Comparison of ENCODE assay signal across 8 mouse cellular contexts in the genomic region with DNA sequence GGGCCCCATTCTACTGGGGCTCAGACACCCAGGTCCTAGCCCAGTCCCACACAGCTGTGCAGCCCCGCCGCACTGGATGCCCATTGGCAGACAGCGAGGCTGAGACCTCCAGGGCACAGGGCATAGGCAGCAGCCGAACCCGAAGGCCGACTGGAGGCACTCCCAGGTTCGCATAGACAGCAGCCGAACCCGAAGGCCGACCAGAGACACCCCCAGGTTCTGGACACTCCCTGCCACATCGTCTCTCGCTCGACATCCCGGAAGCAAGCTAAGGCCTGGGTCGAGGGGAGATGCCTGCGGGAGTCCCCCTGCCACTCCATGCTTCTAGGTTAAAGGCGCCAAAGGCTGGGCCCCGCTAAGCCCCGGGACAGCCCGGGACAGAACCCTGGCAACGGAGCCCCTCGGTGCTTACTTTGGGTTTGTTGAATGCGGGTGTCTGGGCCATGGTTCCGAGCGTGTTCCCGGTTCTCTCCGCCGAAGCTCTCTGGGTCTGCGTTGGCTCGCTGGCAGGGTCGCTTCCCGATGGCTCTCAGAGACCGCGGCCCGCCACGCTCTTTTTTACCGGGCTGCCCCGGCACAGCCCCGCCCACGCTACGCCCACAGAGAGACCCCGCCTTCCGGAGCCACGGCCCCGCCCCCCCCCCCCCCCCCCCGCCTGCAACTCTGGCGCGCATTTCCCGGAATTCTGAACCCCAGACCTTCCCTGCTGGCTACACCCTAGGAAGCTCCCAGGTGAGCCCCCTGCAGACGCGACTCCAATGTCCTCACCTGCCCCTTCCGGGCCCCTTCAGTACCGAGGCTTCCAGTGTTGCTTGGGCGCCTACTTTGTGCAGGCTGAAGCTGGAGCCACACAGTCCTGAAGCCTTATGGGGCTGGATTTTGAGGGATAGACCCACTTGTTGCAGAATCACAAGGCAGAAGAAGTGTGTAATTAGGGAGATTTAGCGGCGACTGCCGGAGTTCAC. TPM values are rescaled to one million over a fixed set of nuclear protein-coding genes. Genes with fewer than 3 reads are reported as not detected.
A peak's percentile ranks its signal among the peaks of the same experiment; 100 is the strongest.
DNase-seq lines count a peak whose midpoint lies in the region; ATAC-seq and TF ChIP-seq lines count a peak whose summit lies in the region.

A gene (minus strand): TSS at position 593 of the 965 bp plus-strand sequence.

- peak; percentile 69; the same call in 1 of the 2 replicates for ATAC-seq in heart, embryonic 11.5 days (replicated peaks; ENCODE audit: insufficient number of reproducible peaks, low FRiP score, low TSS enrichment)

- H3K27me3 ChIP-seq in C2C12 (ENCODE audit: control insufficient read depth, insufficient read depth, insufficient read length), result peaks cover 17% of the 10 kb centered on the region
- peaks cover 59% of the 10 kb centered on the region for H3K27me3 ChIP-seq in embryonic facial prominence, embryonic 10.5 days (replicated peaks; ENCODE audit: low read depth, poor library complexity, severe bottlenecking)
- H3K27me3 ChIP-seq in heart, embryonic 11.5 days (ENCODE audit: control insufficient read depth, insufficient read depth, low read length), result peaks cover 23% of the 10 kb centered on the region
- no peaks in the 10 kb centered on the region for H3K27me3 ChIP-seq in spleen, adult 2 months (ENCODE audit: control insufficient read depth, insufficient read depth, low read length)

- no peaks in the 10 kb centered on the region for H3K9me3 ChIP-seq in embryonic facial prominence, embryonic 10.5 days
- H3K9me3 ChIP-seq in heart, embryonic 11.5 days (replicated peaks; ENCODE audit: control insufficient read depth, low read length), result no peaks in the 10 kb centered on the region

- peak; percentile 67 for DNase-seq in MN1 (ENCODE audit: low spot score)
- peak; percentile 84 for DNase-seq in embryonic facial prominence, embryonic 10.5 days (ENCODE audit: low spot score)
- peak; percentile 85 for DNase-seq in kidney, postnatal 10 days
- peak; percentile 66 to 72 for DNase-seq in lung, postnatal 4 days
- DNase-seq in spleen, adult 2 months (ENCODE audit: low read depth in 1 of 2, low spot score in 2 of 2), result peak in 1 of 2 experiments; percentile 61
- no peak for DNase-seq in adipocyte (ENCODE audit: low spot score)

- no peak for TF ChIP-seq CTCF in C2C12 (IDR thresholded peaks at IDR 0.05; ENCODE audit: control insufficient read depth, insufficient read depth, insufficient read length)
- TF ChIP-seq CTCF in spleen, adult 2 months (IDR thresholded peaks at IDR 0.05; ENCODE audit: extremely low read depth, insufficient read depth, insufficient read length, insufficient replicate concordance), result no peak

- H3ac ChIP-seq in C2C12 (ENCODE audit: control insufficient read depth, insufficient read length, low read depth), result peak within 1 kb of the TSS; percentile 60

- H3K4me3 ChIP-seq in C2C12 (ENCODE audit: insufficient read depth, poor library complexity, severe bottlenecking), result peak within 1 kb of the TSS; percentile 14
- peak within 1 kb of the TSS; percentile 75 for H3K4me3 ChIP-seq in embryonic facial prominence, embryonic 10.5 days
- H3K4me3 ChIP-seq in heart, embryonic 11.5 days (ENCODE audit: low read depth, low read length), result peak within 1 kb of the TSS; percentile 58
- H3K4me3 ChIP-seq in spleen, adult 2 months (ENCODE audit: extremely low read depth, insufficient read depth, insufficient read length), result peak within 1 kb of the TSS; percentile 66

- H3K36me3 ChIP-seq in C2C12 (ENCODE audit: control insufficient read depth, insufficient read depth), result no peaks in the 10 kb centered on the region
- no peaks in the 10 kb centered on the region for H3K36me3 ChIP-seq in embryonic facial prominence, embryonic 10.5 days (replicated peaks)
- H3K36me3 ChIP-seq in heart, embryonic 11.5 days (ENCODE audit: control insufficient read depth, insufficient read depth, low read length), result no peaks in the 10 kb centered on the region
- no peaks in the 10 kb centered on the region for H3K36me3 ChIP-seq in spleen, adult 2 months (ENCODE audit: control insufficient read depth, insufficient read depth, low read length)

- H3K4me1 ChIP-seq in embryonic facial prominence, embryonic 10.5 days, result peaks cover 33% of the 10 kb centered on the region
- H3K4me1 ChIP-seq in heart, embryonic 11.5 days (ENCODE audit: control insufficient read depth, insufficient read depth, low read length), result no peaks in the 10 kb centered on the region
- peaks cover 12% of the 10 kb centered on the region for H3K4me1 ChIP-seq in spleen, adult 2 months (ENCODE audit: control insufficient read depth, insufficient read depth, insufficient read length)

- H3K4me2 ChIP-seq in heart, embryonic 11.5 days, result peak within 1 kb of the TSS; percentile 100

- TF ChIP-seq POLR2A in spleen, adult 2 months (IDR thresholded peaks at IDR 0.05; ENCODE audit: low read depth, low read length), result no peak

- H3K79me3 ChIP-seq in C2C12 (ENCODE audit: low read depth), result no peaks in the 10 kb centered on the region

- no peaks in the 10 kb centered on the region for H3K79me2 ChIP-seq in C2C12 (ENCODE audit: control insufficient read depth, insufficient read depth)

- under 1% methylated on average over 57 of the region's 57 CpGs for WGBS in embryonic facial prominence, embryonic 10.5 days
- under 1% methylated on average over 48 of the region's 57 CpGs for WGBS in heart, embryonic 11.5 days (ENCODE audit: insufficient replicate concordance)
- 1% methylated on average over 57 of the region's 57 CpGs for WGBS in spleen, adult 2 months

- peak within 1 kb of the TSS; percentile 69 for H3K9ac ChIP-seq in heart, embryonic 11.5 days (ENCODE audit: low read depth, low read length)

- peak within 1 kb of the TSS; percentile 76 for H3K27ac ChIP-seq in embryonic facial prominence, embryonic 10.5 days (replicated peaks)
- H3K27ac ChIP-seq in heart, embryonic 11.5 days (ENCODE audit: low read depth, low read length), result no peak within 1 kb of the TSS
- H3K27ac ChIP-seq in spleen, adult 2 months (ENCODE audit: insufficient read depth, low read length), result no peak within 1 kb of the TSS

TF ChIP-seq in C2C12, 6 proteins besides CTCF, POLR2A, EP300 and RAD21:
- TF ChIP-seq FOSL1 (IDR thresholded peaks at IDR 0.05; ENCODE audit: insufficient read depth, low read length, poor library complexity, severe bottlenecking) (no peak), MYOG (IDR thresholded peaks at IDR 0.05; ENCODE audit: control insufficient read depth, extremely low read depth, insufficient read length) (no peak), CEBPB (IDR thresholded peaks at IDR 0.05; ENCODE audit: low read depth) (no peak), USF1 (IDR thresholded peaks at IDR 0.05; ENCODE audit: low read depth) (no peak), MYOD1 (IDR thresholded peaks at IDR 0.05; ENCODE audit: control insufficient read depth, insufficient read length, low read depth) (no peak), MAX (IDR thresholded peaks at IDR 0.05) (no peak)

RNA-seq across cellular contexts. Expression of the gene that starts here (rescaled TPM):
- polyA plus RNA-seq in C2C12 (2012; fragmentation: generic; extraction: Trizol), result 3.3 TPM
- 9.7 and 11.1 TPM in 2 replicates for polyA plus RNA-seq in embryonic facial prominence, embryonic 10.5 days (2016; fragmentation: Nextera tagmentation; extraction: Ambion mirVana)
- 3.8 and 4.3 TPM in 2 replicates for polyA plus RNA-seq in heart, embryonic 11.5 days (2014; fragmentation: Nextera tagmentation; extraction: Ambion mirVana)
- polyA plus RNA-seq in spleen, adult 2 months (2012; rRNA removed), result 4.3 and 4.5 TPM in 2 replicates

Comparison
In these comparisons a context has a peak if more than half of its experiments do, and no peak if none do; other contexts are left out.
1. H3K4me3 ChIP-seq: peak in every context shown above with its lines; median percentile 75 in embryonic facial prominence, embryonic 10.5 days; 66 in spleen, adult 2 months; 58 in heart, embryonic 11.5 days; 14 in C2C12.